Mouse (Mus musculus) spleen, adult 2 months (tissue): Measurements from ENCODE around the gene Zbtb18.

Experiments
- CTCF ChIP-seq: fragments of 200-500 bp; IDR thresholded peaks from 2 replicates; pipeline ENCODE4 v1.5.1; 2011; ENCODE audit warnings: mild to moderate bottlenecking, inconsistent platforms; ENCODE audit not compliant: insufficient read depth, insufficient read length, insufficient replicate concordance; ENCODE audit errors: extremely low read depth
- POLR2A ChIP-seq: fragments of 200-500 bp; IDR thresholded peaks from 2 replicates; pipeline ENCODE4 v1.6.1; 2011; ENCODE audit warnings: low read depth, low read length, inconsistent platforms

GRCm38 (mm10) chr1:177448921-177449320 is 6.8 kb downstream of the Zbtb18 start:
- no peak for TF ChIP-seq CTCF
- TF ChIP-seq POLR2A = no peak
